Comparison of ENCODE assay signal across 7 mouse cellular contexts in the genomic region with DNA sequence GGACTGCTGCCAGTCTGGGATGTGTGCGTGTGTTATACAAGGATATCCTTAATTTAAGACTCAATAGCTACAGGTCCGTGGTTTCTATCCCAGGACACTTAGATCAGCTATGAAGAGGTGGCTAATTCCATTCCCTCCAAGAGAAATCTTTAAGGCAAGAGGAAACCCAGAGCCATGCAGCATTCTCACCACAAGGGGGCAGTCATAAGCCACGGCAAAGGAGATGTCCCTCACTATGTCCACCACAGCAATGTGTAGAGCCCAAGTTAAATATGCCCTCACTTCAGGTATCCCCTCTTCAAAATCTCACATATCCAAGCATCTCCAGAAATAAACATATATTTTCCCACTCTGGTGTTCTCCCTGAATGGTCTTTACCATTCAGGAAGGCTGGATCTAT. TPM values are rescaled to one million over a fixed set of nuclear protein-coding genes. Genes with fewer than 3 reads are reported as not detected.
DNase-seq lines count a peak whose midpoint lies in the region.

No protein-coding gene starts in this region.

- intact Hi-C loops in heart, postnatal 36 days (cut with DNase I): loop anchor here (1.0 to 5.0 kb wide), 2 partner anchors 561 to 842 kb away; no protein-coding TSS in a partner anchor

- DNase-seq in ES-CJ7 (ENCODE audit: low read depth, low spot score): peak; percentile 55
- peak; percentile 67 for DNase-seq in adrenal gland, adult 2 months
- DNase-seq in embryo, embryonic 11.5 days (ENCODE audit: low read depth, low spot score): peak; percentile 75
- DNase-seq in heart, postnatal 36 days: peak; percentile 72 to 77
- DNase-seq in layer of hippocampus, adult 9-10 months (ENCODE audit: low spot score): peak; percentile 54
- DNase-seq in lung, postnatal 14 days: peak; percentile 86
- peak; percentile 85 to 92 for DNase-seq in right cerebral cortex, adult 2 months (ENCODE audit: low spot score in 2 of 2)

RNA-seq across cellular contexts. Expression of a gene that starts 39.6 kb away (rescaled TPM):
- total RNA-seq in adrenal gland, adult 2 months (2021): under 1 TPM; 0.32 to 0.73 TPM
- polyA plus RNA-seq in adrenal gland, adult 2 months (2012; rRNA removed): 0.47 and 0.86 TPM in 2 replicates
- 1 to 10 TPM in 1 of 2 experiments, under 1 TPM in 1; 0.97 to 1.0 TPM for total RNA-seq in heart, postnatal 36 days (2021)

Comparison
In these comparisons a context has a peak if more than half of its experiments do, and no peak if none do; other contexts are left out.
1. Peak in every context shown above with its lines: DNase-seq.